Mouse (Mus musculus) liver, embryonic 12.5 days (tissue): ENCODE measurements around the gene Il7r. TPM values are rescaled to one million over a fixed set of nuclear protein-coding genes. Genes with fewer than 3 reads are reported as not detected.

ENCODE experiments used
- ATAC-seq: fragments of 200-750 bp; cut with Nextera tagmentation; 2 replicates; pipeline ENCODE4 v1.8.0; 2017; ENCODE audit warnings: moderate number of reproducible peaks, mild to moderate bottlenecking, moderate library complexity
- H3K27ac ChIP-seq: fragments of 300-500 bp; sonication (generic); 2 replicates; pipeline ENCODE4 v1.5.1; 2016; ENCODE audit warnings: mild to moderate bottlenecking
- H3K27me3 ChIP-seq: fragments of 300-500 bp; sonication (generic); replicated peaks from 2 replicates; pipeline ENCODE4 v1.6.1; 2016; ENCODE audit warnings: mild to moderate bottlenecking, moderate library complexity
- H3K36me3 ChIP-seq: fragments of 300-500 bp; sonication (generic); 2 replicates; pipeline ENCODE4 v1.6.1; 2016; ENCODE audit warnings: mild to moderate bottlenecking, moderate library complexity
- H3K4me1 ChIP-seq: fragments of 300-500 bp; sonication (generic); 2 replicates; pipeline ENCODE4 v1.6.1; 2016
- H3K4me2 ChIP-seq: fragments of 300-500 bp; sonication (generic); 2 replicates; pipeline ENCODE4 v1.6.1; 2016; ENCODE audit warnings: mild to moderate bottlenecking, moderate library complexity
- H3K4me3 ChIP-seq: fragments of 300-500 bp; sonication (generic); 2 replicates; pipeline ENCODE4 v1.5.1; 2016; ENCODE audit warnings: mild to moderate bottlenecking, moderate library complexity
- H3K9ac ChIP-seq: fragments of 300-500 bp; sonication (generic); 2 replicates; pipeline ENCODE4 v1.6.1; 2016; ENCODE audit warnings: mild to moderate bottlenecking, moderate library complexity
- H3K9me3 ChIP-seq: fragments of 300-500 bp; sonication (generic); replicated peaks from 2 replicates; pipeline ENCODE4 v1.6.1; 2016; ENCODE audit warnings: mild to moderate bottlenecking, moderate library complexity
- WGBS: fragments of 180-500 bp; shearing (Covaris S2); methylation state at CpG from one replicate; pipeline ENCODE4 v1.1.7; 2016; ENCODE audit not compliant: insufficient replicate concordance; 5-methylcytosine and 5-hydroxymethylcytosine counted together
- polyA plus RNA-seq: library from polyadenylated mRNA; unstranded; fragments of >200 nt; fragmentation: Nextera tagmentation; extraction: Ambion mirVana; gene quantifications from 2 replicates; pipeline ENCODE4 v1.2.1, GENCODE M21; 2016

Il7r gene
- polyA plus RNA-seq, 1 experiment from 2014 or later, result 0.30 TPM

GRCm38 (mm10) chr15:9464039-9464438 is 65.9 kb downstream of the Il7r start:
- 8% methylated on average over 1 of the region's 1 CpGs for WGBS

DNA sequence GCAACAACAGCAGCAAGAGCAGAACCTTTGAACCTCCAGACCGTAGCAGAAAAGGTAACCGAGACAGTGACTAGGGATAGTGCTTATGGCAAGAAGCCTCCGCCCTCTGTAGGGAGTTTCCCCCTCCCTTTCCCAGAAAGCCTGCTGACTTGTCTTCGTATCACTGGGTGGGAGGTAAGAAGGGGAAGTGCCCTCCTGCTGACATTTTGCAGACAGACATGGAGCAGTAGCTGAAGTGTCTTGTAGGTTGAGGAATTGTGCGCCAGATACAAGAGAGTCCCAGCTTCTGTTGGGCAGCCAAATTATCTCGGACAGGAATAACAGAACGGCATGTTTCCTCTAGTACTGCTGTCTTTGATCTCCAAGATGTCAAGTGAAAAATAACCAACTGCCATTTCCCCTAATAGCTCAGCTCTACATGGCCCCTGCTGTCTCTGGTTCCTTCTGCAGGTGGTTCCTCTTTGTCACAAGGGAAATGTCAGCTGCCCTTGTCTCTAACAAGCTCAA is 66.4 kb downstream of the Il7r start:
- WGBS, result 13% methylated on average over 7 of the region's 7 CpGs
- Histone ChIP-seq H3K36me3 (no peaks in the 10 kb centered on the region), H3K4me3 (peak overlapping the region; percentile 3; the same call in 1 of the 2 replicates), H3K4me2 (peak overlapping the region; percentile 58), H3K9me3 (no peaks in the 10 kb centered on the region), H3K27ac (peak overlapping the region; percentile 82), H3K4me1 (peaks cover 22% of the 10 kb centered on the region), H3K27me3 (no peaks in the 10 kb centered on the region), H3K9ac (peak overlapping the region; percentile 32)
- ATAC-seq, result peak; percentile 98

More at GRCm38 (mm10) chr15:9464039-9464438, 65.9 kb downstream of the Il7r start:
- H3K9ac ChIP-seq, result peak overlapping the region; percentile 32; the same call in 1 of the 2 replicates
- ATAC-seq, result peak; percentile 45; the same call in 1 of the 2 replicates
- no peak overlapping the region; the same call in 1 of the 2 replicates for H3K4me3 ChIP-seq
- no peaks in the 10 kb centered on the region for H3K27me3 ChIP-seq
- peak overlapping the region; percentile 82 for H3K27ac ChIP-seq
- H3K4me1 ChIP-seq, result peaks cover 24% of the 10 kb centered on the region
- H3K4me2 ChIP-seq, result peak overlapping the region; percentile 58
- H3K36me3 ChIP-seq, result no peaks in the 10 kb centered on the region
- H3K9me3 ChIP-seq, result no peaks in the 10 kb centered on the region

Other genes starting within 250 kb of the Il7r start
- 0.07 and 0.12 TPM in 2 replicates for gene Ugt3a2, start 194.6 kb downstream of the Il7r start, polyA plus RNA-seq
- 0.32 and 0.41 TPM in 2 replicates for gene Capsl, start 94.1 kb downstream of the Il7r start, polyA plus RNA-seq
- 0.11 and 0.20 TPM in 2 replicates for gene Spef2, start 218.7 kb upstream of the Il7r start, polyA plus RNA-seq